Mouse (Mus musculus) R1 (cell line): ENCODE data around the gene Mpzl1.
A peak's percentile ranks its signal among the peaks of the same experiment; 100 is the strongest.
"Not testable (repeated sequence)": the region's sequence is repeated elsewhere in the genome, so short reads cannot be mapped to it uniquely, and the experiment has no call there.

Experiments used
- DNase-seq: peaks from one replicate; pipeline ENCODE4 v3.0.0-alpha.2; 2018; ENCODE audit warnings: low read depth, low spot score

Gene Mpzl1

GRCm38 (mm10) chr1:165634151-165634884 is at the start of gene Mpzl1:
Mpzl1 (minus strand) TSS chr1:165634538.
- peak; percentile 99 for DNase-seq

GRCm38 (mm10) chr1:165682056-165682853 is 47.9 kb upstream of the Mpzl1 start:
- no peak for DNase-seq

GRCm38 (mm10) chr1:165681045-165681794 is 46.9 kb upstream of the Mpzl1 start:
- no peak for DNase-seq

- not testable (repeated sequence) for DNase-seq
Measured at GRCm38 (mm10) chr1:165680086-165680485, 45.7 kb upstream of the Mpzl1 start.

- no peak for DNase-seq
Measured at GRCm38 (mm10) chr1:165679618-165679997, 45.3 kb upstream of the Mpzl1 start.

GRCm38 (mm10) chr1:165678861-165679617 is 44.7 kb upstream of the Mpzl1 start:
- peak; percentile 66 for DNase-seq

GRCm38 (mm10) chr1:165677558-165677957 is 43.2 kb upstream of the Mpzl1 start:
- DNase-seq, result no peak

- DNase-seq, result no peak
Measured at GRCm38 (mm10) chr1:165676993-165677392, 42.7 kb upstream of the Mpzl1 start.

- no peak for DNase-seq
Measured at GRCm38 (mm10) chr1:165675167-165675566, 40.8 kb upstream of the Mpzl1 start.

GRCm38 (mm10) chr1:165672355-165672754 is 38.0 kb upstream of the Mpzl1 start:
- DNase-seq, result peak; percentile 40

- no peak for DNase-seq
Measured at GRCm38 (mm10) chr1:165670056-165670455, 35.7 kb upstream of the Mpzl1 start.

- no peak for DNase-seq
Measured at GRCm38 (mm10) chr1:165668904-165669303, 34.6 kb upstream of the Mpzl1 start.

GRCm38 (mm10) chr1:165667380-165667779 is 33.0 kb upstream of the Mpzl1 start:
- no peak for DNase-seq

- DNase-seq, result no peak
Measured at GRCm38 (mm10) chr1:165666944-165667343, 32.6 kb upstream of the Mpzl1 start.

GRCm38 (mm10) chr1:165665758-165666157 is 31.4 kb upstream of the Mpzl1 start:
- DNase-seq, result no peak

GRCm38 (mm10) chr1:165663277-165663676 is 28.9 kb upstream of the Mpzl1 start:
- no peak for DNase-seq

- no peak for DNase-seq
Measured at GRCm38 (mm10) chr1:165662426-165663192, 28.3 kb upstream of the Mpzl1 start.

GRCm38 (mm10) chr1:165661725-165662124 is 27.4 kb upstream of the Mpzl1 start:
- DNase-seq, result no peak

GRCm38 (mm10) chr1:165661191-165661590 is 26.9 kb upstream of the Mpzl1 start:
- no peak for DNase-seq

- DNase-seq, result peak; percentile 62
Measured at GRCm38 (mm10) chr1:165660774-165661173, 26.4 kb upstream of the Mpzl1 start.

GRCm38 (mm10) chr1:165658602-165659001 is 24.3 kb upstream of the Mpzl1 start:
- peak; percentile 91 for DNase-seq
